ENCODE assay signal across 9 mouse cellular contexts in the genomic region with DNA sequence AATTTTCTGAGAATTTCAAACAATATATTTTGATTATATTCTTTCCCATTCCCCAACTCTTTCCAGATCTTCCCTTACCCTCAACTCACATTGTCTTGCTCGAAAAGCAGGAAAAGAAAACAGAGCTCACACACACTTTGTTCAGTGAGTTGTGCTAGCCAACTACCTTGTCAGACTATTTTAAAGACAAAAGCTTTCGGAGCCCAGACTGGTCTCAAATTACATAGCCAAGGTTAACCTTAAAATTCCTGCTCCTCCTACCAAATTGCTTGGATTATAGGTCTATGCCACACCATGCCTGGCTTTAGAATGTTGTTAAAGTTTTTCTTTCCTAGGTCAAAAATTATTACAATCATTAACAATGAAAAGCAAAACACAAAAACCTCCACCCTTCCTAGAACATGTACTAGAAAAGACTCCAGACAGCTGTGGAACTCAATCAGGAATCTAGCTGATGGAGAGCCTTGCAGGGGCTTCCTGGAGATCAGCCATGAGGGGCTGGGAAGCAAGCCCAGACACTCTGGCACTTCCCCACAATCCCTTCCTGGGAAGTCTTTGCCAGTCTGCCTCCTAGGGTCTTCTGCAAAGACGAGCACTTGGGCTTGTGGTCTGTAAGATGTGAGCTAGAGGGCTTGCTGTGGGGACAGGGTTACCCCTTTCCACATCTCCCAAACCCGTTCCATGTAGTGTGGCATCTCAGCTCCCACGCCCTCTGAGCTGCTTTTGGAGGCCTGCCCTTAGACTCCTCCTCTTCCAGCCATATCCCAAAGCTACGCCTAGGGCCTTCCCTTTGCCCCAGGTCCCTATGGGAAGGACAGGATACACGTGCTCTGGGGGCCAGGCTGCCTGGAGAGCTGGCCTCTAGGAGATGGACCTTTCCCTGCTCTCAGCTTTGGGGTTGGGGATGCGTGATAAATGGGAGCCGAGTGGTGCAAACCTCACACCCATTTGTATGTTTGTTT. TPM values are rescaled to one million over a fixed set of nuclear protein-coding genes. Genes with fewer than 3 reads are reported as not detected.
DNase-seq lines count a peak whose midpoint lies in the region; ATAC-seq and TF ChIP-seq lines count a peak whose summit lies in the region.
"Had no signal": no experiment of that assay in that cellular context is flagged by ENCODE, and none has a peak within 500 bp of the region (broad histone marks: within the 10 kb centered on the region; RNA-seq: fewer than 3 reads in every experiment).

No protein-coding gene starts in this region.

- H3K9me3 ChIP-seq in hindbrain, embryonic 15.5 days = no peaks in the 10 kb centered on the region
- no peaks in the 10 kb centered on the region for H3K9me3 ChIP-seq in hindbrain, embryonic 12.5 days (replicated peaks)
- no peaks in the 10 kb centered on the region for H3K9me3 ChIP-seq in midbrain, embryonic 14.5 days (ENCODE audit: control insufficient read depth, low read length)
- H3K9me3 ChIP-seq in midbrain, embryonic 13.5 days = no peaks in the 10 kb centered on the region
- no peaks in the 10 kb centered on the region for H3K9me3 ChIP-seq in embryonic facial prominence, embryonic 14.5 days (ENCODE audit: control insufficient read depth, low read length)
- H3K9me3 ChIP-seq in midbrain, postnatal 0 days (ENCODE audit: low read length) = no peaks in the 10 kb centered on the region
- H3K9me3 ChIP-seq: liver, embryonic 12.5 days had no signal

- TF ChIP-seq CTCF in midbrain, postnatal 0 days (IDR thresholded peaks at IDR 0.05) = no peak

- no peak overlapping the region for H3K4me2 ChIP-seq in hindbrain, embryonic 15.5 days
- no peak overlapping the region for H3K4me2 ChIP-seq in hindbrain, embryonic 12.5 days (replicated peaks)
- no peak overlapping the region for H3K4me2 ChIP-seq in midbrain, embryonic 14.5 days (ENCODE audit: low read length)
- no peak overlapping the region for H3K4me2 ChIP-seq in midbrain, embryonic 13.5 days (replicated peaks)
- H3K4me2 ChIP-seq in embryonic facial prominence, embryonic 14.5 days (ENCODE audit: low read depth, low read length) = no peak overlapping the region; the same call in 1 of the 2 replicates
- no peak overlapping the region for H3K4me2 ChIP-seq in midbrain, postnatal 0 days (ENCODE audit: low read depth, low read length, poor library complexity, severe bottlenecking)
- H3K4me2 ChIP-seq: liver, embryonic 12.5 days had no signal

- 69% methylated on average over 9 of the region's 9 CpGs for whole genome bisulfite sequencing in hindbrain, embryonic 15.5 days
- WGBS in hindbrain, embryonic 12.5 days = 70% methylated on average over 9 of the region's 9 CpGs
- WGBS in midbrain, embryonic 14.5 days = 79% methylated on average over 9 of the region's 9 CpGs
- WGBS in midbrain, embryonic 13.5 days = 72% methylated on average over 9 of the region's 9 CpGs
- WGBS in embryonic facial prominence, embryonic 14.5 days = 50% methylated on average over 9 of the region's 9 CpGs
- WGBS in midbrain, postnatal 0 days = 66% methylated on average over 9 of the region's 9 CpGs

- no peaks in the 10 kb centered on the region for H3K4me1 ChIP-seq in hindbrain, embryonic 15.5 days (replicated peaks)
- H3K4me1 ChIP-seq in hindbrain, embryonic 12.5 days = no peaks in the 10 kb centered on the region
- H3K4me1 ChIP-seq in midbrain, embryonic 14.5 days (ENCODE audit: control insufficient read depth, insufficient read depth, low read length) = no peaks in the 10 kb centered on the region
- no peaks in the 10 kb centered on the region for H3K4me1 ChIP-seq in midbrain, embryonic 13.5 days (replicated peaks)
- 0 out of 2 replicates have a peak, but pooled peaks cover 4% of the 10 kb centered on the region for H3K4me1 ChIP-seq in embryonic facial prominence, embryonic 14.5 days (ENCODE audit: control insufficient read depth, insufficient read depth, low read length)
- H3K4me1 ChIP-seq in midbrain, postnatal 0 days (ENCODE audit: insufficient read depth, low read length) = no peaks in the 10 kb centered on the region

- H3K9ac ChIP-seq in hindbrain, embryonic 15.5 days = no peak overlapping the region
- no peak overlapping the region for H3K9ac ChIP-seq in hindbrain, embryonic 12.5 days
- no peak overlapping the region for H3K9ac ChIP-seq in midbrain, embryonic 14.5 days (replicated peaks; ENCODE audit: low read length)
- H3K9ac ChIP-seq in midbrain, embryonic 13.5 days (replicated peaks) = no peak overlapping the region
- no peak overlapping the region for H3K9ac ChIP-seq in embryonic facial prominence, embryonic 14.5 days (ENCODE audit: low read depth, low read length)
- no peak overlapping the region for H3K9ac ChIP-seq in midbrain, postnatal 0 days (replicated peaks; ENCODE audit: low read length, poor library complexity, severe bottlenecking)
- H3K9ac ChIP-seq: liver, embryonic 12.5 days had no signal

- peaks cover 21% of the 10 kb centered on the region for H3K36me3 ChIP-seq in hindbrain, embryonic 15.5 days
- H3K36me3 ChIP-seq in hindbrain, embryonic 12.5 days = peaks cover 21% of the 10 kb centered on the region
- peaks cover 28% of the 10 kb centered on the region for H3K36me3 ChIP-seq in midbrain, embryonic 14.5 days (ENCODE audit: control insufficient read depth, insufficient read depth, low read length)
- H3K36me3 ChIP-seq in midbrain, embryonic 13.5 days = peaks cover 32% of the 10 kb centered on the region
- peaks cover 22% of the 10 kb centered on the region for H3K36me3 ChIP-seq in embryonic facial prominence, embryonic 14.5 days (ENCODE audit: control insufficient read depth, insufficient read depth, low read length)
- peaks cover 16% of the 10 kb centered on the region for H3K36me3 ChIP-seq in midbrain, postnatal 0 days (ENCODE audit: insufficient read depth, low read length)
- H3K36me3 ChIP-seq: liver, embryonic 12.5 days had no signal

- ATAC-seq in hindbrain, embryonic 15.5 days (ENCODE audit: low FRiP score, low read depth) = peak; percentile 44; the same call in 1 of the 2 replicates
- ATAC-seq in hindbrain, embryonic 12.5 days (ENCODE audit: low FRiP score) = no peak
- no peak for ATAC-seq in midbrain, embryonic 14.5 days (ENCODE audit: low FRiP score, low TSS enrichment)
- ATAC-seq in midbrain, embryonic 13.5 days = no peak
- ATAC-seq in embryonic facial prominence, embryonic 14.5 days (ENCODE audit: low read depth) = peak; percentile 53
- peak; percentile 24; the same call in 1 of the 2 replicates for ATAC-seq in midbrain, postnatal 0 days (ENCODE audit: low FRiP score)
- ATAC-seq: liver, embryonic 12.5 days had no signal

- 0 out of 2 replicates have a peak, but pooled peaks cover 3% of the 10 kb centered on the region for H3K27me3 ChIP-seq in hindbrain, embryonic 15.5 days
- H3K27me3 ChIP-seq in hindbrain, embryonic 12.5 days = peaks cover 9% of the 10 kb centered on the region
- no peaks in the 10 kb centered on the region for H3K27me3 ChIP-seq in midbrain, embryonic 14.5 days (ENCODE audit: control insufficient read depth, insufficient read depth, low read length)
- peaks cover 10% of the 10 kb centered on the region; the same call in 1 of the 2 replicates for H3K27me3 ChIP-seq in midbrain, embryonic 13.5 days
- H3K27me3 ChIP-seq in embryonic facial prominence, embryonic 14.5 days (replicated peaks; ENCODE audit: control insufficient read depth, insufficient read depth, low read length) = no peaks in the 10 kb centered on the region
- no peaks in the 10 kb centered on the region for H3K27me3 ChIP-seq in midbrain, postnatal 0 days (ENCODE audit: insufficient read depth, low read length)

- 0 out of 2 replicates have a peak overlapping the region, but pooled peaks have one; percentile 35 for H3K27ac ChIP-seq in hindbrain, embryonic 15.5 days (replicated peaks)
- H3K27ac ChIP-seq in hindbrain, embryonic 12.5 days = no peak overlapping the region
- no peak overlapping the region for H3K27ac ChIP-seq in midbrain, embryonic 14.5 days (replicated peaks; ENCODE audit: low read depth, low read length)
- H3K27ac ChIP-seq in midbrain, embryonic 13.5 days = no peak overlapping the region
- H3K27ac ChIP-seq in embryonic facial prominence, embryonic 14.5 days (replicated peaks; ENCODE audit: low read depth, low read length) = peak overlapping the region; percentile 45
- no peak overlapping the region for H3K27ac ChIP-seq in midbrain, postnatal 0 days (ENCODE audit: low read depth, low read length)
- H3K27ac ChIP-seq: gastrocnemius, adult 2 months; liver, embryonic 12.5 days had no signal

- H3K4me3 ChIP-seq in hindbrain, embryonic 15.5 days = no peak overlapping the region
- H3K4me3 ChIP-seq in hindbrain, embryonic 12.5 days = no peak overlapping the region
- H3K4me3 ChIP-seq in midbrain, embryonic 14.5 days (replicated peaks; ENCODE audit: low read depth, low read length) = no peak overlapping the region
- no peak overlapping the region for H3K4me3 ChIP-seq in midbrain, embryonic 13.5 days (replicated peaks)
- no peak overlapping the region for H3K4me3 ChIP-seq in embryonic facial prominence, embryonic 14.5 days (ENCODE audit: low read depth, low read length)
- no peak overlapping the region for H3K4me3 ChIP-seq in midbrain, postnatal 0 days (ENCODE audit: low read depth, low read length)
- H3K4me3 ChIP-seq: gastrocnemius, adult 2 months; liver, embryonic 12.5 days had no signal

- peak; percentile 11 for DNase-seq in midbrain, embryonic 14.5 days
- peak; percentile 67 for DNase-seq in embryonic facial prominence, embryonic 14.5 days (ENCODE audit: low spot score)
- peak; percentile 55 for DNase-seq in midbrain, postnatal 0 days (ENCODE audit: low spot score)
- DNase-seq in MN1 (ENCODE audit: low spot score) = no peak
- DNase-seq: gastrocnemius, adult 2 months had no signal

RNA-seq across cellular contexts. Expression of gene Slc4a11, which starts 7.0 kb away (rescaled TPM):
- 0.52 and 0.64 TPM in 2 replicates for polyA plus RNA-seq in hindbrain, embryonic 15.5 days (2015; fragmentation: Nextera tagmentation; extraction: Ambion mirVana)
- 0.52 and 0.63 TPM in 2 replicates for polyA plus RNA-seq in hindbrain, embryonic 12.5 days (2016; fragmentation: Nextera tagmentation; extraction: Ambion mirVana)
- 0.49 and 0.51 TPM in 2 replicates for polyA plus RNA-seq in midbrain, embryonic 14.5 days (2014; fragmentation: Nextera tagmentation; extraction: Ambion mirVana)
- 0.46 and 0.61 TPM in 2 replicates for polyA plus RNA-seq in midbrain, embryonic 13.5 days (2015; fragmentation: Nextera tagmentation; extraction: Ambion mirVana)
- 1.8 and 2.3 TPM in 2 replicates for polyA plus RNA-seq in embryonic facial prominence, embryonic 14.5 days (2014; fragmentation: Nextera tagmentation; extraction: Ambion mirVana)
- 0.16 and 0.33 TPM in 2 replicates for total RNA-seq in midbrain, postnatal 0 days (2014; rRNA removed)
- 0.42 and 0.56 TPM in 2 replicates for polyA plus RNA-seq in midbrain, postnatal 0 days (2015; fragmentation: Nextera tagmentation; extraction: Ambion mirVana)
- polyA plus RNA-seq: liver, embryonic 12.5 days had no signal

RNA-seq across cellular contexts. Expression of gene Itpa, which starts 36.9 kb away (rescaled TPM):
- polyA plus RNA-seq in hindbrain, embryonic 15.5 days (2015; fragmentation: Nextera tagmentation; extraction: Ambion mirVana) = 123 and 125 TPM in 2 replicates
- polyA plus RNA-seq in hindbrain, embryonic 12.5 days (2016; fragmentation: Nextera tagmentation; extraction: Ambion mirVana) = 130 and 133 TPM in 2 replicates
- 122 and 135 TPM in 2 replicates for polyA plus RNA-seq in midbrain, embryonic 14.5 days (2014; fragmentation: Nextera tagmentation; extraction: Ambion mirVana)
- 155 and 165 TPM in 2 replicates for polyA plus RNA-seq in midbrain, embryonic 13.5 days (2015; fragmentation: Nextera tagmentation; extraction: Ambion mirVana)
- 90.4 and 98.7 TPM in 2 replicates for polyA plus RNA-seq in embryonic facial prominence, embryonic 14.5 days (2014; fragmentation: Nextera tagmentation; extraction: Ambion mirVana)
- 140 and 160 TPM in 2 replicates for total RNA-seq in midbrain, postnatal 0 days (2014; rRNA removed)
- 126 and 130 TPM in 2 replicates for polyA plus RNA-seq in midbrain, postnatal 0 days (2015; fragmentation: Nextera tagmentation; extraction: Ambion mirVana)

RNA-seq across cellular contexts. Expression of gene Ddrgk1, which starts 39.9 kb away (rescaled TPM):
- 66.6 and 72.6 TPM in 2 replicates for polyA plus RNA-seq in hindbrain, embryonic 15.5 days (2015; fragmentation: Nextera tagmentation; extraction: Ambion mirVana)
- polyA plus RNA-seq in hindbrain, embryonic 12.5 days (2016; fragmentation: Nextera tagmentation; extraction: Ambion mirVana) = 58.0 and 63.5 TPM in 2 replicates
- polyA plus RNA-seq in midbrain, embryonic 14.5 days (2014; fragmentation: Nextera tagmentation; extraction: Ambion mirVana) = 50.5 and 56.1 TPM in 2 replicates
- 60.2 and 62.0 TPM in 2 replicates for polyA plus RNA-seq in midbrain, embryonic 13.5 days (2015; fragmentation: Nextera tagmentation; extraction: Ambion mirVana)
- 55.9 and 63.8 TPM in 2 replicates for polyA plus RNA-seq in embryonic facial prominence, embryonic 14.5 days (2014; fragmentation: Nextera tagmentation; extraction: Ambion mirVana)
- total RNA-seq in midbrain, postnatal 0 days (2014; rRNA removed) = 24.4 and 36.0 TPM in 2 replicates
- polyA plus RNA-seq in midbrain, postnatal 0 days (2015; fragmentation: Nextera tagmentation; extraction: Ambion mirVana) = 88.6 and 90.4 TPM in 2 replicates

Comparison
In these comparisons a context has a peak if more than half of its experiments do, and no peak if none do; other contexts are left out.
1. ATAC-seq: peak in hindbrain, embryonic 15.5 days (single experiment), embryonic facial prominence, embryonic 14.5 days (single experiment) and midbrain, postnatal 0 days (single experiment); none in hindbrain, embryonic 12.5 days (single experiment), midbrain, embryonic 14.5 days (single experiment) and midbrain, embryonic 13.5 days (single experiment).
2. H3K27ac ChIP-seq: peak in hindbrain, embryonic 15.5 days (single experiment) and embryonic facial prominence, embryonic 14.5 days (single experiment); none in hindbrain, embryonic 12.5 days (single experiment), midbrain, embryonic 14.5 days (single experiment), midbrain, embryonic 13.5 days (single experiment) and midbrain, postnatal 0 days (single experiment).